Comparison of ENCODE assay signal across 20 mouse cellular contexts in the genomic region with DNA sequence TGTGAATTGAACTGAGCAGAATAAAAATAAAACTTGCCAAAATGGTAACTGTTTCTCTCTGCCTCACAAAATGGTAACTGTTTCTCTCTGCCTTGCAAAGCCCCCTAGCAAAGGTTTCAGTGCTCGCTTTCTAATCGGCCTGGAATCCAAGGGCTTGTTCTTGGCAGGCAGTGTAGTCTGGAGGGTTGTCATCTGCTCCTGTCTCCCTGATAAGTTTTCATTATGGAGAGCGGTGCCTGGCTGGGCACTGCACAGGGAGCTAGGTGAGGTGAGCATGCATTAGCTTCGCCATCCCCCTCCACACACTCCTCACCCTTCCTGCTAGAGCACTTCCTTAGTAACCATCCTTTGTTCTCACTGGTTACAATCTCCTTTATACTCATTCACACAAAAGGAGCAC. TPM values are rescaled to one million over a fixed set of nuclear protein-coding genes. Genes with fewer than 3 reads are reported as not detected.
DNase-seq lines count a peak whose midpoint lies in the region; ATAC-seq and TF ChIP-seq lines count a peak whose summit lies in the region.
"Had no signal": no experiment of that assay in that cellular context is flagged by ENCODE, and none has a peak within 500 bp of the region (broad histone marks: within the 10 kb centered on the region; RNA-seq: fewer than 3 reads in every experiment).

No protein-coding gene starts in this region.

- H3K36me3 ChIP-seq in heart, embryonic 12.5 days = no peaks in the 10 kb centered on the region
- H3K36me3 ChIP-seq: embryonic facial prominence, embryonic 13.5 days; limb, embryonic 13.5 days; liver, embryonic 13.5 days; neural tube, embryonic 12.5 days had no signal

- peak; percentile 71 to 75 for DNase-seq in cerebellum, postnatal 10 days
- no peak for DNase-seq in cerebellum, adult 2 months
- no peak for DNase-seq in heart, postnatal 10 days
- DNase-seq in left cerebral cortex, postnatal 4 days = peak; percentile 45
- no peak for DNase-seq in left cerebral cortex, adult 9 months (ENCODE audit: low spot score in 2 of 2)
- DNase-seq in testis, postnatal 14 days (ENCODE audit: low spot score) = peak; percentile 19
- DNase-seq in testis, postnatal 10 days (ENCODE audit: low spot score) = no peak
- DNase-seq: adrenal gland, adult 2 months; cerebellum, adult 9-11 months; gastrocnemius, postnatal 36 days; kidney, adult 18-20 months; liver, embryonic 13.5 days; right cerebral cortex, postnatal 4 days; thymus, postnatal 14 days had no signal

- peaks cover 3% of the 10 kb centered on the region for H3K4me1 ChIP-seq in cerebellum, adult 2 months (ENCODE audit: control insufficient read depth, insufficient read depth, low read length)
- peaks cover 14% of the 10 kb centered on the region for H3K4me1 ChIP-seq in heart, embryonic 12.5 days (replicated peaks)
- H3K4me1 ChIP-seq: embryonic facial prominence, embryonic 13.5 days; liver, embryonic 13.5 days; neural tube, embryonic 12.5 days had no signal

- 51% methylated on average over 4 of the region's 4 CpGs for WGBS in cerebellum, adult 2 months
- 22% methylated on average over 4 of the region's 4 CpGs for WGBS in heart, embryonic 12.5 days

- no peak for TF ChIP-seq CTCF in cerebellum, adult 2 months (IDR thresholded peaks at IDR 0.05; ENCODE audit: borderline replicate concordance, insufficient read depth, low read depth, low read length)

- no peak overlapping the region for H3K27ac ChIP-seq in cerebellum, adult 2 months (ENCODE audit: insufficient read depth, low read length)
- H3K27ac ChIP-seq in heart, embryonic 12.5 days (ENCODE audit: poor library complexity, severe bottlenecking) = no peak overlapping the region
- H3K27ac ChIP-seq: embryonic facial prominence, embryonic 13.5 days; kidney, postnatal 0 days; limb, embryonic 13.5 days; neural tube, embryonic 12.5 days; stomach, postnatal 0 days had no signal

- no peaks in the 10 kb centered on the region for H3K9me3 ChIP-seq in heart, embryonic 12.5 days (replicated peaks)
- H3K9me3 ChIP-seq: embryonic facial prominence, embryonic 13.5 days; limb, embryonic 13.5 days; liver, embryonic 13.5 days; neural tube, embryonic 12.5 days had no signal

- intact Hi-C loops in heart, postnatal 10 days (cut with DNase I) = loop anchor here (5.0 kb wide), 1 partner anchor 48 kb away; no protein-coding TSS in a partner anchor
- intact Hi-C loops in left cerebral cortex, postnatal 4 days (cut with DNase I) = loop anchor here (5.0 kb wide), 2 partner anchors 43 to 363 kb away; no protein-coding TSS in a partner anchor

- TF ChIP-seq POLR2A in cerebellum, adult 2 months (IDR thresholded peaks at IDR 0.05; ENCODE audit: borderline replicate concordance, insufficient read depth, low read length) = no peak

- no peak overlapping the region for H3K4me3 ChIP-seq in cerebellum, adult 2 months (replicated peaks; ENCODE audit: insufficient read depth, low read depth, low read length)
- no peak overlapping the region for H3K4me3 ChIP-seq in heart, embryonic 12.5 days
- H3K4me3 ChIP-seq: embryonic facial prominence, embryonic 13.5 days; limb, embryonic 13.5 days; liver, embryonic 13.5 days; neural tube, embryonic 12.5 days had no signal

- 0 out of 2 replicates have a peak overlapping the region, but pooled peaks have one; percentile 16 for H3K4me2 ChIP-seq in heart, embryonic 12.5 days
- H3K4me2 ChIP-seq: embryonic facial prominence, embryonic 13.5 days; limb, embryonic 13.5 days; liver, embryonic 13.5 days; neural tube, embryonic 12.5 days had no signal

- no peaks in the 10 kb centered on the region for H3K27me3 ChIP-seq in cerebellum, adult 2 months (ENCODE audit: control insufficient read depth, insufficient read depth, low read length)
- no peaks in the 10 kb centered on the region for H3K27me3 ChIP-seq in heart, embryonic 12.5 days (replicated peaks)
- H3K27me3 ChIP-seq: embryonic facial prominence, embryonic 13.5 days; limb, embryonic 13.5 days; liver, embryonic 13.5 days; neural tube, embryonic 12.5 days had no signal

- ATAC-seq in heart, embryonic 12.5 days (ENCODE audit: insufficient number of reproducible peaks, low FRiP score) = no peak

- H3K9ac ChIP-seq in heart, embryonic 12.5 days = 0 out of 2 replicates have a peak overlapping the region, but pooled peaks have one; percentile 7
- H3K9ac ChIP-seq: embryonic facial prominence, embryonic 13.5 days; limb, embryonic 13.5 days; liver, embryonic 13.5 days; neural tube, embryonic 12.5 days had no signal

RNA-seq across cellular contexts. Expression of a gene that starts 54.5 kb away (rescaled TPM):
- polyA plus RNA-seq in cerebellum, adult 2 months (2012; rRNA removed) = 11.0 and 11.5 TPM in 2 replicates
- polyA plus RNA-seq in heart, embryonic 12.5 days (2016; fragmentation: Nextera tagmentation; extraction: Ambion mirVana) = 8.7 and 8.8 TPM in 2 replicates
- total RNA-seq in heart, postnatal 10 days (2021) = 1 to 10 TPM; 4.1 to 6.6 TPM
- total RNA-seq in left cerebral cortex, postnatal 4 days (2021) = 10 to 100 TPM; 19.4 to 20.0 TPM

RNA-seq across cellular contexts. Expression of a gene that starts 54.9 kb away (rescaled TPM):
- polyA plus RNA-seq in cerebellum, adult 2 months (2012; rRNA removed) = 1.0 and 1.9 TPM in 2 replicates
- polyA plus RNA-seq in heart, embryonic 12.5 days (2016; fragmentation: Nextera tagmentation; extraction: Ambion mirVana) = 1.5 and 2.3 TPM in 2 replicates
- 1 to 10 TPM; 5.8 to 6.2 TPM for total RNA-seq in heart, postnatal 10 days (2021)
- total RNA-seq in left cerebral cortex, postnatal 4 days (2021) = 1 to 10 TPM; 4.1 to 4.9 TPM
- polyA plus RNA-seq: adrenal gland, adult 2 months; liver, embryonic 13.5 days had no signal

Comparison
In these comparisons a context has a peak if more than half of its experiments do, and no peak if none do; other contexts are left out.
1. DNase-seq: peak in cerebellum, postnatal 10 days (2 of 2), left cerebral cortex, postnatal 4 days (single experiment) and testis, postnatal 14 days (single experiment); none in cerebellum, adult 2 months (0 of 2), heart, postnatal 10 days (0 of 2), left cerebral cortex, adult 9 months (0 of 2) and testis, postnatal 10 days (single experiment).